Mouse (Mus musculus): ENCODE data around the gene Nrd1. TPM values are rescaled to one million over a fixed set of nuclear protein-coding genes. Genes with fewer than 3 reads are reported as not detected.
A peak's percentile ranks its signal among the peaks of the same experiment; 100 is the strongest.

The Nrd1 gene
- total and polyA plus RNA-seq, 2 experiments from 2014 or later, result 61.4 to 64.6 TPM

DNA sequence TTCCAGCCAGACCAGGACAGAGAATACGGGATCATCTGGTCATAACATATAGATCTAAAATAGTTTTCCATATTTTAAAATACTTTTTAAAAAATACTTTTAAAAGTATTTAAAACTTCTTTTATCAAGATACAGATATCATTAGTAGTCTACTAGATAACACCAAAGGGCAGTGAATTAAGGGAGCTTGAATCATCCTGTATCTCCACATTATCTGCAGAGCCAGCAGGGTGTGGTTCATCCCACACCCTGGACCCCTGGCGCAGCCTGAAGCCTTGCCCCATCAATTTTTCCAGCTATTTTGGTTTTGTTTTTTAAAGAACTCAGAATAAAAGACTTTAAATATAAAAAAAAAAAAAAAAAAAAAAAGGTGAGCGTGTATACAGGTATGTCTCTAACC is 98.4 kb downstream of the Nrd1 start:
- no peak overlapping the region for H3K27ac ChIP-seq (ENCODE audit: low read depth, low read length)
- H3K4me1 ChIP-seq (ENCODE audit: insufficient read depth, low read length), result no peaks in the 10 kb centered on the region
- DNase-seq (ENCODE audit: low spot score) (no peak), ATAC-seq (ENCODE audit: low FRiP score) (no peak)
- H3K9me3 ChIP-seq (ENCODE audit: low read length), result no peaks in the 10 kb centered on the region
- no peak overlapping the region for H3K9ac ChIP-seq (replicated peaks; ENCODE audit: low read length, poor library complexity, severe bottlenecking)
- 92% methylated on average over 3 of the region's 3 CpGs for WGBS
- no peaks in the 10 kb centered on the region for H3K27me3 ChIP-seq (ENCODE audit: insufficient read depth, low read length)
- no peak overlapping the region for H3K4me3 ChIP-seq (ENCODE audit: low read depth, low read length)
- no peak overlapping the region for H3K4me2 ChIP-seq (ENCODE audit: low read depth, low read length, poor library complexity, severe bottlenecking)
- peaks cover 5% of the 10 kb centered on the region for H3K36me3 ChIP-seq (ENCODE audit: insufficient read depth, low read length)
- no peak for TF ChIP-seq CTCF (IDR thresholded peaks at IDR 0.05)

DNA sequence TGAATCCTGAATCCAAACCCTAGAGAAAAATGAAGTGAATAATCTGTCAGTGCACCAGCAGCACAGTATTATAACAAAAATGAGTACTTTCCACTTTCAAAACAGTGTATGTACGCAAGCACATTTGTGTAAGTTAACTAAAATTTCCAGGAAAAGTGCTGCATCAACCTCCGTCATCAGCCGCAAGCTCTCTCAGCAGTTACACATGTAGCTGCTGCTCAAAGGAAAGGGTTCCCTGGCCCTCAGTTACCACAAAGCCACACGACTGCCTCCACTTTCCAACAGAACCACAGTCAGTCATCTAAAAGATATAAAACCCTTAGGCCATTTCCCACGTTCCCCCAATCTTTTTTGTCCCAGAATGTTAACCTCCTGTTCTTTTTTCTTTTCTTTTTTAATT is 102.1 kb downstream of the Nrd1 start:
- no peak for TF ChIP-seq CTCF (IDR thresholded peaks at IDR 0.05)
- no peak for DNase-seq (ENCODE audit: low spot score)
- no peaks in the 10 kb centered on the region for H3K27me3 ChIP-seq (ENCODE audit: insufficient read depth, low read length)
- 91% methylated on average over 5 of the region's 5 CpGs for WGBS
- no peak for ATAC-seq (ENCODE audit: low FRiP score)
- peaks cover 5% of the 10 kb centered on the region for H3K36me3 ChIP-seq (ENCODE audit: insufficient read depth, low read length)
- H3K4me2 ChIP-seq (ENCODE audit: low read depth, low read length, poor library complexity, severe bottlenecking), result no peak overlapping the region
- H3K9me3 ChIP-seq (ENCODE audit: low read length), result no peaks in the 10 kb centered on the region
- no peaks in the 10 kb centered on the region for H3K4me1 ChIP-seq (ENCODE audit: insufficient read depth, low read length)
- H3K9ac ChIP-seq (replicated peaks; ENCODE audit: low read length, poor library complexity, severe bottlenecking), result no peak overlapping the region
- no peak overlapping the region for H3K4me3 ChIP-seq (ENCODE audit: low read depth, low read length)
- H3K27ac ChIP-seq (ENCODE audit: low read depth, low read length), result no peak overlapping the region

DNA sequence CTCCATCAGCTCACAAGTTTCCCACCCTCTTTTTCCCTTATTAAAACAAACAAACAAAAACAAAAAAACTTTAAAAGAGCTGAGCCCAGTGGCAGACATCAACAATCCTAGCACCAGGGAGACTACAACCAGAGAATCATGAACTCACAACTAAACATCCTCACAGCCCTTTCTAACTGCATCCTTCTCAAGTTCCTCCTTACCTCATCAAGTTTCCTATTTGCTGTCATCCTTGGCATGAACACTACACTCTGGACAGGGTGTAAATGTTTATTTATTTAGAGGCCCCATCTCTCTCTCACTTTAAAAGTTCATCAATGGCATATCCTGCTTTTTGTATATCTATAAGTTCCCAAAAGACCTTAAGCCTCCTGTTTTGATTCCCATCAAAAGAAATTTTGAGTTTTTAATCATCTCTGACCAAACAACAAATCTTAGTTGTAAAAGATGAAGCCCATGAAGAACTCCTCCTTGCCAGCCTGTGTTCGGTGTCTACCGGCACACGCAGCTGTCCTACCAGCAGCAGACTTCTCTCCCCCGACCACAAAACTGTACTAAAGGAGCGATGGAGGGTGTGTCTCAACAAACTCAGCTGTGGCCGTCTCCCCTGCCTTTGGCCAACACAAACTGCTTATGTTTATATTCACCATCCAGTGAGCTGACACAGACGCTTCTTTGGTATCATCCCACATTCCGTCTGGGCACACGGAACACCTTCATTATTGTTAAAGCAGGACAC is 102.9 kb downstream of the Nrd1 start:
- Histone ChIP-seq H3K9me3 (ENCODE audit: low read length) (no peaks in the 10 kb centered on the region), H3K36me3 (ENCODE audit: insufficient read depth, low read length) (peaks cover 5% of the 10 kb centered on the region), H3K9ac (replicated peaks; ENCODE audit: low read length, poor library complexity, severe bottlenecking) (no peak overlapping the region), H3K4me3 (ENCODE audit: low read depth, low read length) (no peak overlapping the region), H3K27ac (ENCODE audit: low read depth, low read length) (no peak overlapping the region), H3K27me3 (ENCODE audit: insufficient read depth, low read length) (no peaks in the 10 kb centered on the region), H3K4me2 (ENCODE audit: low read depth, low read length, poor library complexity, severe bottlenecking) (no peak overlapping the region), H3K4me1 (ENCODE audit: insufficient read depth, low read length) (no peaks in the 10 kb centered on the region)
- no peak for TF ChIP-seq CTCF (IDR thresholded peaks at IDR 0.05)
- DNase-seq (ENCODE audit: low spot score), result no peak
- WGBS, result 88% methylated on average over 9 of the region's 9 CpGs
- ATAC-seq (ENCODE audit: low FRiP score), result no peak

DNA sequence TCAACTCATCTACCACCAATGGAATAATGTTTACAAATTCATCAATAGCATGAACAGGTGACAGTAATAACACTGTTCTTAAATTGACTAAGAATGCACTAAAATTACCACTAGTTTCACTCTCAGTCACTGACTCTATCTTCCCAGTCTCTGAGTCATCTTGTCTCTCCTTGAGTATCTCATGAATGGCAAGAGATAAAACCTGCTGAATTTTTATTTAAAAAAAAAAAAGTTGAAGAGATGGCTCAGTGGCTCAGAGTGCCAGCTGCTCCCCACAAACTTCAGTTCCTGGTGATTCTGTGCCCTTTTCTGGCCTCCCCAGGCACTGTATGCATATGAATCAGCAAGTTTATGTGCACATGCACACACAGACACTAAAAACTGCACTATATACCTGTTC is 104.8 kb downstream of the Nrd1 start:
- Histone ChIP-seq H3K27me3 (ENCODE audit: insufficient read depth, low read length) (no peaks in the 10 kb centered on the region), H3K36me3 (ENCODE audit: insufficient read depth, low read length) (peaks cover 5% of the 10 kb centered on the region), H3K9me3 (ENCODE audit: low read length) (no peaks in the 10 kb centered on the region), H3K9ac (replicated peaks; ENCODE audit: low read length, poor library complexity, severe bottlenecking) (no peak overlapping the region), H3K4me1 (ENCODE audit: insufficient read depth, low read length) (no peaks in the 10 kb centered on the region), H3K27ac (ENCODE audit: low read depth, low read length) (no peak overlapping the region), H3K4me3 (ENCODE audit: low read depth, low read length) (no peak overlapping the region), H3K4me2 (ENCODE audit: low read depth, low read length, poor library complexity, severe bottlenecking) (no peak overlapping the region)
- DNase-seq (ENCODE audit: low spot score) (no peak), ATAC-seq (ENCODE audit: low FRiP score) (no peak)
- TF ChIP-seq CTCF (IDR thresholded peaks at IDR 0.05), result no peak

GRCm38 (mm10) chr4:109106034-109106433 is 105.6 kb downstream of the Nrd1 start:
- no peak overlapping the region for H3K4me3 ChIP-seq (ENCODE audit: low read depth, low read length)
- peak; percentile 35 for DNase-seq (ENCODE audit: low spot score)
- no peaks in the 10 kb centered on the region for H3K27me3 ChIP-seq (ENCODE audit: insufficient read depth, low read length)
- no peak for TF ChIP-seq CTCF (IDR thresholded peaks at IDR 0.05)
- no peak overlapping the region for H3K4me2 ChIP-seq (ENCODE audit: low read depth, low read length, poor library complexity, severe bottlenecking)
- no peak for ATAC-seq (ENCODE audit: low FRiP score)
- 76% methylated on average over 3 of the region's 3 CpGs for WGBS
- H3K27ac ChIP-seq (ENCODE audit: low read depth, low read length), result no peak overlapping the region
- H3K9ac ChIP-seq (replicated peaks; ENCODE audit: low read length, poor library complexity, severe bottlenecking), result no peak overlapping the region
- peaks cover 3% of the 10 kb centered on the region; the same call in 1 of the 2 replicates for H3K36me3 ChIP-seq (ENCODE audit: insufficient read depth, low read length)
- no peaks in the 10 kb centered on the region for H3K9me3 ChIP-seq (ENCODE audit: low read length)
- no peaks in the 10 kb centered on the region for H3K4me1 ChIP-seq (ENCODE audit: insufficient read depth, low read length)

GRCm38 (mm10) chr4:109106594-109106993 is 106.1 kb downstream of the Nrd1 start:
- H3K9ac ChIP-seq (replicated peaks; ENCODE audit: low read length, poor library complexity, severe bottlenecking), result no peak overlapping the region
- no peak for ATAC-seq (ENCODE audit: low FRiP score)
- no peak for DNase-seq (ENCODE audit: low spot score)
- H3K4me2 ChIP-seq (ENCODE audit: low read depth, low read length, poor library complexity, severe bottlenecking), result no peak overlapping the region
- H3K27ac ChIP-seq (ENCODE audit: low read depth, low read length), result no peak overlapping the region
- no peak overlapping the region for H3K4me3 ChIP-seq (ENCODE audit: low read depth, low read length)
- TF ChIP-seq CTCF (IDR thresholded peaks at IDR 0.05), result no peak
- no peaks in the 10 kb centered on the region for H3K27me3 ChIP-seq (ENCODE audit: insufficient read depth, low read length)
- H3K36me3 ChIP-seq (ENCODE audit: insufficient read depth, low read length), result no peaks in the 10 kb centered on the region
- no peaks in the 10 kb centered on the region for H3K4me1 ChIP-seq (ENCODE audit: insufficient read depth, low read length)
- H3K9me3 ChIP-seq (ENCODE audit: low read length), result no peaks in the 10 kb centered on the region
